Mouse (Mus musculus) kidney, postnatal 10 days (tissue): Measurements from ENCODE around the gene Btg4.

ENCODE experiments used
- DNase-seq: peaks from one replicate; pipeline ENCODE4 v3.0.0; 2021; ENCODE audit warnings: mixed read lengths

Gene Btg4

GRCm38 (mm10) chr9:51168698-51169097 is 108.0 kb downstream of the Btg4 start:
- DNase-seq, result no peak

- DNase-seq, result no peak
These were observed 108.4 kb downstream of the Btg4 start for GRCm38 (mm10) chr9:51169133-51169532.
